Mouse (Mus musculus) midbrain, embryonic 13.5 days (tissue): ENCODE results near the gene Wdr95. TPM values are rescaled to one million over a fixed set of nuclear protein-coding genes. Genes with fewer than 3 reads are reported as not detected.
A peak's percentile ranks its signal among the peaks of the same experiment; 100 is the strongest.

Experiments used
- ATAC-seq: fragments of 200-750 bp; cut with Nextera tagmentation; 2 replicates; pipeline ENCODE4 v1.8.0; 2017; ENCODE audit warnings: mild to moderate bottlenecking, moderate TSS enrichment, moderate library complexity
- H3K27ac ChIP-seq: fragments of 300-500 bp; sonication (generic); 2 replicates; pipeline ENCODE4 v1.5.1; 2015; ENCODE audit warnings: inconsistent platforms, mild to moderate bottlenecking, moderate library complexity
- H3K27me3 ChIP-seq: fragments of 300-500 bp; sonication (generic); 2 replicates; pipeline ENCODE4 v1.6.1; 2015; ENCODE audit warnings: mild to moderate bottlenecking, inconsistent platforms
- H3K36me3 ChIP-seq: fragments of 300-500 bp; sonication (generic); 2 replicates; pipeline ENCODE4 v1.6.1; 2015; ENCODE audit warnings: mild to moderate bottlenecking, inconsistent platforms
- H3K4me1 ChIP-seq: fragments of 300-500 bp; sonication (generic); replicated peaks from 2 replicates; pipeline ENCODE4 v1.6.1; 2015; ENCODE audit warnings: inconsistent platforms
- H3K4me2 ChIP-seq: fragments of 300-500 bp; sonication (generic); replicated peaks from 2 replicates; pipeline ENCODE4 v1.6.1; 2015; ENCODE audit warnings: moderate library complexity, mild to moderate bottlenecking, inconsistent platforms
- H3K4me3 ChIP-seq: fragments of 300-500 bp; sonication (generic); replicated peaks from 2 replicates; pipeline ENCODE4 v1.5.1; 2015; ENCODE audit warnings: mild to moderate bottlenecking, inconsistent platforms
- H3K9ac ChIP-seq: fragments of 300-500 bp; sonication (generic); replicated peaks from 2 replicates; pipeline ENCODE4 v1.6.1; 2015; ENCODE audit warnings: mild to moderate bottlenecking, inconsistent platforms
- H3K9me3 ChIP-seq: fragments of 300-500 bp; sonication (generic); 2 replicates; pipeline ENCODE4 v1.6.1; 2016; ENCODE audit warnings: mild to moderate bottlenecking, inconsistent platforms
- WGBS: fragments of 180-500 bp; shearing (Covaris S2); methylation state at CpG from one replicate; pipeline ENCODE4 v1.1.7; 2015; 5-methylcytosine and 5-hydroxymethylcytosine counted together
- polyA plus RNA-seq: library from polyadenylated mRNA; unstranded; fragments of >200 nt; fragmentation: Nextera tagmentation; extraction: Ambion mirVana; gene quantifications from 2 replicates; pipeline ENCODE4 v1.2.1, GENCODE M21; 2015

Gene Wdr95
- polyA plus RNA-seq, 1 experiment from 2014 or later = 0.11 TPM

DNA sequence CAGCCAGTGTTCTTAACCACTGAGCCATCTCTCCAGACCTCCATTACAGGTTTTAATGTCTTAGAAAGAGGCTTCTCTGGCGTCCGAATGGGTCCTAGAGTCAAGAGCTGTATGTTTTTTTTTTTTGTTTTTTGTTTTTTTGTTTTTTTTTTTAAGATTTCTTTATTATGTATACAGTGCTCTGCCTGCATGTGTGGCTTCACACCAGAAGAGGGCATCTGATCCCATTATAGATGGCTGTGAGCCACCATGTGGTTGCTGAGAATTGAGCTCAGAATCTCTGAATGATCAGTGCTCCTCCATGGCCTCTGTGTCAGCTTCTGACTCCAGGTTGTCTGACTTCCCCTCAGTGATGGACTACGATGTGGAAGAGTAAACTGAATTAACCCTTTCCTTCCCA is 129.5 kb downstream of the Wdr95 start:
- H3K4me2 ChIP-seq = no peak overlapping the region
- no peak overlapping the region for H3K9ac ChIP-seq
- H3K36me3 ChIP-seq = no peaks in the 10 kb centered on the region
- 61% methylated on average over 3 of the region's 3 CpGs for WGBS
- 0 out of 2 replicates have a peak, but pooled peaks cover 3% of the 10 kb centered on the region for H3K4me1 ChIP-seq
- H3K9me3 ChIP-seq = 0 out of 2 replicates have a peak, but pooled peaks cover 4% of the 10 kb centered on the region
- no peak for ATAC-seq
- H3K27ac ChIP-seq = no peak overlapping the region
- H3K4me3 ChIP-seq = no peak overlapping the region
- H3K27me3 ChIP-seq = no peaks in the 10 kb centered on the region

DNA sequence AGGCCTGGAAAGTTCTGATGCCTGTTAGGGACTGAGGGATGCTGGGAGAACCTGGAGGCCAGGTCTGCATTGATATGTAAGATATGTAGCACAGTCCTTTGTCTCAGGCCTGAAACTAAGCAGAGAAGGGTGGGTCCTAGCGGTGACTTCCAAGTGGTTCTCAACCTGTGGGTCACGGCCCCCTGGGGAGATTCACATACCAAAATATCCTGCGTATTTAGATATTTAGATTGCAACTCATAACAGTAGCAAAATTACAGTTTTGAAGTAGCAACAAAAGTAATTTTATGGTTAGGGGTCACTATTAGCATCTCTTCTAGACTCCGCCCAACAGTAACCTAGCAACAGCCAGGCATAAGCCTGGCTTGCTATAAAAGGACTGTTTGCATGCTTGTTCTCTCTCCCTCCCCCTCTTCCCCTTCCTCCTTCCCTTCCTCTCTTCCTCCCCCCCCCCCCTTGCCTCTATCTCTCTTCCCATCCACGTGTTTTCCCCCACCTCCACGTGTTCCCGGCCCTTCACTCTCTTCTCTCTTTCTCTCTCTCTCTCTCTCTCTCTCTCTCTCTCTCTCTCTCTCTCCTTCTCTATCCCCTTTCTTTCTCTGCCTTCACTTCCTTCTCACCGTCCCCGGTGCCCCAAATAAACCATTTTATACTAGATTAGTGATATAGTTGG is 130.4 kb downstream of the Wdr95 start:
- WGBS = 63% methylated on average over 9 of the region's 9 CpGs
- H3K9ac ChIP-seq = no peak overlapping the region
- no peak overlapping the region for H3K4me3 ChIP-seq
- no peaks in the 10 kb centered on the region for H3K27me3 ChIP-seq
- 0 out of 2 replicates have a peak, but pooled peaks cover 4% of the 10 kb centered on the region for H3K9me3 ChIP-seq
- no peak overlapping the region for H3K4me2 ChIP-seq
- H3K27ac ChIP-seq = no peak overlapping the region
- H3K4me1 ChIP-seq = 0 out of 2 replicates have a peak, but pooled peaks cover 3% of the 10 kb centered on the region
- ATAC-seq = 0 out of 2 replicates have a peak, but pooled peaks have one; percentile 58
- H3K36me3 ChIP-seq = no peaks in the 10 kb centered on the region

GRCm38 (mm10) chr5:149659414-149659780 is 130.9 kb downstream of the Wdr95 start:
- H3K4me2 ChIP-seq = no peak overlapping the region
- H3K9ac ChIP-seq = no peak overlapping the region
- 58% methylated on average over 9 of the region's 9 CpGs for WGBS
- 0 out of 2 replicates have a peak, but pooled peaks cover 3% of the 10 kb centered on the region for H3K4me1 ChIP-seq
- no peak overlapping the region for H3K27ac ChIP-seq
- peak; percentile 43 for ATAC-seq
- 0 out of 2 replicates have a peak, but pooled peaks cover 4% of the 10 kb centered on the region for H3K9me3 ChIP-seq
- H3K4me3 ChIP-seq = no peak overlapping the region
- no peaks in the 10 kb centered on the region for H3K36me3 ChIP-seq
- no peaks in the 10 kb centered on the region for H3K27me3 ChIP-seq

GRCm38 (mm10) chr5:149661428-149661827 is 132.9 kb downstream of the Wdr95 start:
- no peak overlapping the region for H3K4me2 ChIP-seq
- 0 out of 2 replicates have a peak, but pooled peaks cover 4% of the 10 kb centered on the region for H3K9me3 ChIP-seq
- 0 out of 2 replicates have a peak, but pooled peaks cover 3% of the 10 kb centered on the region for H3K4me1 ChIP-seq
- H3K27me3 ChIP-seq = no peaks in the 10 kb centered on the region
- no peak overlapping the region for H3K27ac ChIP-seq
- no peaks in the 10 kb centered on the region for H3K36me3 ChIP-seq
- no peak for ATAC-seq
- H3K9ac ChIP-seq = no peak overlapping the region
- WGBS = 91% methylated on average over 6 of the region's 6 CpGs
- no peak overlapping the region for H3K4me3 ChIP-seq

Other genes with a start within 250 kb of the Wdr95 start
- gene Medag, start 116.9 kb upstream of the Wdr95 start, polyA plus RNA-seq = 1.9 and 2.3 TPM in 2 replicates
- 2.3 and 2.5 TPM in 2 replicates for gene Tex26, start 89.0 kb upstream of the Wdr95 start, polyA plus RNA-seq
- 90.5 and 101 TPM in 2 replicates for gene Hsph1, start 107.7 kb downstream of the Wdr95 start, polyA plus RNA-seq
- 13.6 and 13.9 TPM in 2 replicates for gene B3glct, start 149.6 kb downstream of the Wdr95 start, polyA plus RNA-seq